ENCODE assay signal across 15 mouse cellular contexts in genomic region chr17:10410597-10411476, GRCm38 (mm10).
"Had no signal": no experiment of that assay in that cellular context is flagged by ENCODE, and none has a peak within 500 bp of the region (broad histone marks: within the 10 kb centered on the region; RNA-seq: fewer than 3 reads in every experiment).

No protein-coding gene starts in this region.

- H3K4me1 ChIP-seq: liver, embryonic 13.5 days; megakaryocyte, embryonic 14.5 days; stomach, embryonic 15.5 days had no signal

- H3K27me3 ChIP-seq: limb, embryonic 12.5 days; liver, embryonic 13.5 days; midbrain, embryonic 15.5 days; stomach, embryonic 15.5 days had no signal

- H3K36me3 ChIP-seq: limb, embryonic 12.5 days; liver, embryonic 13.5 days; midbrain, embryonic 15.5 days; stomach, embryonic 15.5 days had no signal

- H3K4me3 ChIP-seq: layer of hippocampus, adult 2 months; limb, embryonic 12.5 days; liver, embryonic 13.5 days; megakaryocyte, embryonic 14.5 days; midbrain, embryonic 15.5 days; stomach, embryonic 15.5 days had no signal

- DNase-seq: kidney, postnatal 10 days; kidney, postnatal 4 days; liver; liver, embryonic 13.5 days; liver, postnatal 0 days; right cerebral cortex, postnatal 14 days; thymus, postnatal 4 days had no signal

- H3K9me3 ChIP-seq: limb, embryonic 12.5 days; liver, embryonic 13.5 days; midbrain, embryonic 15.5 days; stomach, embryonic 15.5 days had no signal

- H3K9ac ChIP-seq: limb, embryonic 12.5 days; liver, embryonic 13.5 days; liver, postnatal 0 days; midbrain, embryonic 15.5 days; stomach, embryonic 15.5 days had no signal

- ATAC-seq: liver, postnatal 0 days; lung, postnatal 0 days; midbrain, embryonic 15.5 days had no signal

- H3K27ac ChIP-seq: layer of hippocampus, adult 2 months; limb, embryonic 12.5 days; liver, embryonic 13.5 days; macrophage; midbrain, embryonic 15.5 days; stomach, embryonic 15.5 days had no signal

- H3K4me2 ChIP-seq: limb, embryonic 12.5 days; liver, embryonic 13.5 days; midbrain, embryonic 11.5 days; midbrain, embryonic 15.5 days; stomach, embryonic 15.5 days had no signal
